Mouse (Mus musculus): ENCODE results near the gene Bzw1. TPM values are rescaled to one million over a fixed set of nuclear protein-coding genes. Genes with fewer than 3 reads are reported as not detected.

Bzw1 gene
- polyA plus RNA-seq, 2 experiments: 112 to 350 TPM

- no peaks in the 10 kb centered on the region for H3K9me3 ChIP-seq (ENCODE audit: control insufficient read depth, low read length)
- H3K36me3 ChIP-seq (ENCODE audit: control insufficient read depth, insufficient read depth, low read length): peaks cover 80% of the 10 kb centered on the region
- H3K4me2 ChIP-seq (replicated peaks; ENCODE audit: low read depth, low read length, severe bottlenecking): no peak overlapping the region
- WGBS: 96% methylated on average over 6 of the region's 6 CpGs
- no peak overlapping the region for H3K9ac ChIP-seq (ENCODE audit: low read depth, low read length, severe bottlenecking)
- ATAC-seq (ENCODE audit: low FRiP score, low read depth) (no peak), DNase-seq (ENCODE audit: low spot score) (no peak)
- H3K4me1 ChIP-seq (ENCODE audit: control insufficient read depth, insufficient read depth, low read length): no peaks in the 10 kb centered on the region
- no peak overlapping the region for H3K4me3 ChIP-seq (replicated peaks; ENCODE audit: low read length)
- H3K27me3 ChIP-seq (ENCODE audit: control insufficient read depth, insufficient read depth, low read length): no peaks in the 10 kb centered on the region
- TF ChIP-seq POLR2A (IDR thresholded peaks at IDR 0.05; ENCODE audit: borderline replicate concordance, extremely low read depth, insufficient read depth, insufficient read length): no peak
- no peak overlapping the region for H3K27ac ChIP-seq (replicated peaks; ENCODE audit: low read depth, low read length)
These were observed 5.0 kb downstream of the Bzw1 start for GRCm38 (mm10) chr1:58397731-58398130.

DNA sequence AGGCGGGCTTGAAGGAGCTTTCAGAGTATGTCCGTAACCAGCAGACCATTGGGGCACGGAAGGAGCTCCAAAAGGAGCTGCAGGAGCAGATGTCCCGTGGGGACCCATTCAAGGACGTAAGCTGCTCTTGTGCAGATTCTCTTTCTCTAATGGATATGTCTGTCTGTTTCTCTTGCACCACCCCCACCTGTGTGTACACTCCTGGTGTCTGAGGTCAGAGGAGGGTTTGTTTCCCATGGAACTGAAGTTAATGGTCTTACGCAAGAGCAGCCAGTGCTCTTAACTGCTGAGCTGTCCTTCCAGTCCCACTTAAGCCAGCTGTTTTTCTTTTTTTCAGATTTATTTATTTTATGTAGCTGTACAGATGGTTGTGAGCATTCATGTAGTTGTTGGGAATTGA lies 8.7 kb downstream of the Bzw1 start:
- Histone ChIP-seq H3K9me3 (ENCODE audit: control insufficient read depth, low read length) (no peaks in the 10 kb centered on the region), H3K4me1 (ENCODE audit: control insufficient read depth, insufficient read depth, low read length) (no peaks in the 10 kb centered on the region), H3K9ac (ENCODE audit: low read depth, low read length, severe bottlenecking) (no peak overlapping the region), H3K4me2 (replicated peaks; ENCODE audit: low read depth, low read length, severe bottlenecking) (no peak overlapping the region), H3K27me3 (ENCODE audit: control insufficient read depth, insufficient read depth, low read length) (no peaks in the 10 kb centered on the region), H3K4me3 (replicated peaks; ENCODE audit: low read length) (no peak overlapping the region), H3K36me3 (ENCODE audit: control insufficient read depth, insufficient read depth, low read length) (peaks cover 89% of the 10 kb centered on the region), H3K27ac (replicated peaks; ENCODE audit: low read depth, low read length) (no peak overlapping the region)
- WGBS: 95% methylated on average over 6 of the region's 6 CpGs
- no peak for TF ChIP-seq POLR2A (IDR thresholded peaks at IDR 0.05; ENCODE audit: borderline replicate concordance, extremely low read depth, insufficient read depth, insufficient read length)
- ATAC-seq (ENCODE audit: low FRiP score, low read depth) (no peak), DNase-seq (ENCODE audit: low spot score) (no peak)

DNA sequence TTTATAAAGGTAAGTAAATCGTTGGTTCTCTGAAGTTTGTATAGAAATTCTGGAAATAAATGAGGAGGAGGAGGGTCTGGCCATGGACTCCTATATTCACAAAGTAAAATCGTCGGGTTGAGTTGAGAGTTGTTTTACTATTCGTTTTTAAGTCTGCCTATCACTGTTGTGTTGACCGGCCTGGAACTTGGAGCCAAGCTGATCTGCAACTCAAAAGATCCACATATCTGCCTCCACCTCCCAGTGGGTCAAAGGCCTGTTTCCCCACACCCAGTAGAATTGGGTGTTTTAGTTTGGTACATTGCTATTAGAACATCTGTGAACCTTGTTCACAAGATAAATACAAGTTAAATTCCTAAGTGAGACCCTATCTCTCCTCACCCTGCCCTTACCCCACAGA lies 11.0 kb downstream of the Bzw1 start:
- no peak overlapping the region for H3K27ac ChIP-seq (replicated peaks; ENCODE audit: low read depth, low read length)
- H3K4me3 ChIP-seq (replicated peaks; ENCODE audit: low read length): no peak overlapping the region
- H3K36me3 ChIP-seq (ENCODE audit: control insufficient read depth, insufficient read depth, low read length): peaks cover 71% of the 10 kb centered on the region
- ATAC-seq (ENCODE audit: low FRiP score, low read depth) (no peak), DNase-seq (ENCODE audit: low spot score) (no peak)
- WGBS: 92% methylated on average over 5 of the region's 5 CpGs
- no peaks in the 10 kb centered on the region for H3K9me3 ChIP-seq (ENCODE audit: control insufficient read depth, low read length)
- no peaks in the 10 kb centered on the region for H3K4me1 ChIP-seq (ENCODE audit: control insufficient read depth, insufficient read depth, low read length)
- no peak overlapping the region for H3K9ac ChIP-seq (ENCODE audit: low read depth, low read length, severe bottlenecking)
- H3K4me2 ChIP-seq (replicated peaks; ENCODE audit: low read depth, low read length, severe bottlenecking): no peak overlapping the region
- no peaks in the 10 kb centered on the region for H3K27me3 ChIP-seq (ENCODE audit: control insufficient read depth, insufficient read depth, low read length)
- TF ChIP-seq POLR2A (IDR thresholded peaks at IDR 0.05; ENCODE audit: borderline replicate concordance, extremely low read depth, insufficient read depth, insufficient read length): no peak

DNA sequence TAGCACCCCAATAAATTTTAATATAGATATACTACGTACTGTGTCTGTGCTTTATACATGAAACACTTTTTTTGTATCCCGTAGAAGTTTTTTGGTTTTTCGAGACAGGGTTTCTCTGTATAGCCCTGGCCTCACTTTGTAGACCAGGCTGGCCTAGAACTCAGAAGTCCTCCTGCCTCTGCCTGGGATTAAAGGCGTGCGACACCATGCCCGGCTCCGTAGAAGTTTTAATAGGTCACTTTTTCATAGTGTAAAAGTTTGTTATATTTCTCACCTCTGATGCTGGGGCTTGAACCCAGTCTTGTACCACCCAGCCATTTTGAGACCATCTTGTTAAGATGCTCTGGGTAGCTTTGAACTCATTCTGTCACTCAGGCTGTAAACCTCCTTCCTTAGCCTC lies 14.6 kb downstream of the Bzw1 start:
- whole genome bisulfite sequencing: 94% methylated on average over 7 of the region's 7 CpGs
- ATAC-seq (ENCODE audit: low FRiP score, low read depth) (no peak), DNase-seq (ENCODE audit: low spot score) (no peak)
- Histone ChIP-seq H3K9ac (ENCODE audit: low read depth, low read length, severe bottlenecking) (no peak overlapping the region), H3K4me1 (ENCODE audit: control insufficient read depth, insufficient read depth, low read length) (no peaks in the 10 kb centered on the region), H3K4me3 (replicated peaks; ENCODE audit: low read length) (no peak overlapping the region), H3K27ac (replicated peaks; ENCODE audit: low read depth, low read length) (no peak overlapping the region), H3K4me2 (replicated peaks; ENCODE audit: low read depth, low read length, severe bottlenecking) (no peak overlapping the region), H3K27me3 (ENCODE audit: control insufficient read depth, insufficient read depth, low read length) (no peaks in the 10 kb centered on the region), H3K9me3 (ENCODE audit: control insufficient read depth, low read length) (no peaks in the 10 kb centered on the region), H3K36me3 (ENCODE audit: control insufficient read depth, insufficient read depth, low read length) (peaks cover 64% of the 10 kb centered on the region)
- TF ChIP-seq POLR2A (IDR thresholded peaks at IDR 0.05; ENCODE audit: borderline replicate concordance, extremely low read depth, insufficient read depth, insufficient read length): no peak

DNA sequence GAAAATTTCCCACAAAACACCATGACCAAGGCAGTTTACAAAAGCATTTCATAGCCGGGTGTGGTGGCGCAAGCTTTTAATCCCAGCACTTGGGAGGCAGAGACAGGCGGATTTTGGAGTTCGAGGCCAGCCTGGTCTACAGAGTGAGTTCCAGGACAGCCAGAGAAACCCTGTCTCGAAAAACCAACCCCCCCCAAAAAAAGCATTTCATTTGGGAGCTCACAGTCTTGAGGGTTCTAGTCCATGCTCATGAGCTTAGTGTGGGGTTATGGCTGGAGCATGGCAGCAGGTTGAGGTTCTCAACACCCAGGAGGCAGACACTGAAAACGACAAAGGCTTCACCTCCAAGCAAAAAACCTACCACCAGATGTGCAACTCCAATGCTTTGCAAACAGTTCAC lies 15.4 kb downstream of the Bzw1 start:
- Histone ChIP-seq H3K4me3 (replicated peaks; ENCODE audit: low read length) (no peak overlapping the region), H3K27ac (replicated peaks; ENCODE audit: low read depth, low read length) (no peak overlapping the region), H3K4me1 (ENCODE audit: control insufficient read depth, insufficient read depth, low read length) (no peaks in the 10 kb centered on the region), H3K27me3 (ENCODE audit: control insufficient read depth, insufficient read depth, low read length) (no peaks in the 10 kb centered on the region), H3K9me3 (ENCODE audit: control insufficient read depth, low read length) (no peaks in the 10 kb centered on the region), H3K4me2 (replicated peaks; ENCODE audit: low read depth, low read length, severe bottlenecking) (no peak overlapping the region), H3K36me3 (ENCODE audit: control insufficient read depth, insufficient read depth, low read length) (peaks cover 64% of the 10 kb centered on the region), H3K9ac (ENCODE audit: low read depth, low read length, severe bottlenecking) (no peak overlapping the region)
- no peak for DNase-seq (ENCODE audit: low spot score)
- no peak for ATAC-seq (ENCODE audit: low FRiP score, low read depth)
- 88% methylated on average over 6 of the region's 6 CpGs for WGBS
- no peak for TF ChIP-seq POLR2A (IDR thresholded peaks at IDR 0.05; ENCODE audit: borderline replicate concordance, extremely low read depth, insufficient read depth, insufficient read length)

Data from limb, embryonic 14.5 days (tissue).